Mouse (Mus musculus): ENCODE data around the gene Serpina1f.

GRCm38 (mm10) chr12:103687021-103687420, 8.3 kb downstream of the Serpina1f start:
- TF ChIP-seq MYOG (IDR thresholded peaks at IDR 0.05; ENCODE audit: control insufficient read depth, extremely low read depth, insufficient read length) (no peak), USF1 (IDR thresholded peaks at IDR 0.05; ENCODE audit: low read depth) (no peak), CTCF (IDR thresholded peaks at IDR 0.05; ENCODE audit: control insufficient read depth, insufficient read depth, insufficient read length) (no peak), MAX (IDR thresholded peaks at IDR 0.05) (no peak), FOSL1 (IDR thresholded peaks at IDR 0.05; ENCODE audit: insufficient read depth, low read length, poor library complexity, severe bottlenecking) (no peak)
